ENCODE assay signal across 23 mouse cellular contexts in the genomic region with DNA sequence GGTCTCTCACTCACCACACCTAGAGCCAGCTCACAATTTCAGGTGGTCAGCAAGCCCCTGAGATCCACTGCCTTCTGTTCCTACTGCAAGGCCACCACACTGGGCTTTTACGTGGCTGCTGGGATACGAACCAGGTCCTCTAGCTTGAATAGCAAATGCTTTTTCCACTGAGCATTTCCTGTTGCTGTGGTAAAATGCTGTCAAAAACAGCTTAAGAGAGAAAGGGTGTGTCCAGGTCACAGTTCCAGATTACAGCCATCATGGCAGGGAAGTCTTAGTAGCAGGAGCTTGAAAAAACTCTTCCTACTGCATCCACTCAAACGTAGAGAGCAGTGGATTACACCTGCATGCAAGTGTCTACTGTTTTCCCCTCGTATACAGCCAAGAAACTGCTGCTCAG. TPM values are rescaled to one million over a fixed set of nuclear protein-coding genes. Genes with fewer than 3 reads are reported as not detected.
A peak's percentile ranks its signal among the peaks of the same experiment; 100 is the strongest.
DNase-seq lines count a peak whose midpoint lies in the region; ATAC-seq and TF ChIP-seq lines count a peak whose summit lies in the region.
"Had no signal": no experiment of that assay in that cellular context is flagged by ENCODE, and none has a peak within 500 bp of the region (broad histone marks: within the 10 kb centered on the region; RNA-seq: fewer than 3 reads in every experiment).

No protein-coding gene starts in this region.

- H3K9ac ChIP-seq in kidney, postnatal 0 days (ENCODE audit: low read depth, low read length) = no peak overlapping the region
- H3K9ac ChIP-seq in MEL (ENCODE audit: control insufficient read depth, low read depth, low read length, poor library complexity, severe bottlenecking) = no peak overlapping the region
- H3K9ac ChIP-seq in midbrain, embryonic 16.5 days (ENCODE audit: low read depth, low read length) = no peak overlapping the region
- H3K9ac ChIP-seq: embryonic facial prominence, embryonic 15.5 days; heart, embryonic 13.5 days; hindbrain, embryonic 12.5 days; intestine, embryonic 15.5 days had no signal

- no peak for TF ChIP-seq CTCF in kidney, postnatal 0 days (IDR thresholded peaks at IDR 0.05; ENCODE audit: low read depth)
- TF ChIP-seq CTCF in MEL (IDR thresholded peaks at IDR 0.05 in 2 of 3, conservative IDR thresholded peaks at IDR 0.05 in 1 of 3; ENCODE audit: control insufficient read depth in 1 of 3, insufficient read depth in 1 of 3, low read depth in 2 of 3, low read length in 3 of 3, poor library complexity in 1 of 3, severe bottlenecking in 1 of 3) = no peak

- H3K4me2 ChIP-seq in kidney, postnatal 0 days (ENCODE audit: low read length) = no peak overlapping the region
- no peak overlapping the region for H3K4me2 ChIP-seq in midbrain, embryonic 16.5 days (ENCODE audit: low read length)
- H3K4me2 ChIP-seq: embryonic facial prominence, embryonic 15.5 days; heart, embryonic 13.5 days; hindbrain, embryonic 12.5 days; intestine, embryonic 15.5 days had no signal

- ATAC-seq in kidney, postnatal 0 days (replicated peaks; ENCODE audit: low FRiP score, low read depth) = no peak
- peak; percentile 42 for ATAC-seq in inflammation-experienced regulatory T-cells, adult 6 months
- ATAC-seq in midbrain, embryonic 16.5 days = no peak
- ATAC-seq: forebrain, embryonic 16.5 days; hindbrain, embryonic 16.5 days; intestine, embryonic 15.5 days had no signal

- DNase-seq in kidney, postnatal 0 days (ENCODE audit: low spot score) = no peak
- DNase-seq in kidney, adult 9 months = no peak
- DNase-seq in MEL (ENCODE audit: low read depth, low spot score) = peak; percentile 20
- peak; percentile 10 for DNase-seq in splenic B cell, adult 2 months (ENCODE audit: low read depth, low spot score)
- no peak for DNase-seq in gastrocnemius, adult 8-10 months (ENCODE audit: low spot score in 2 of 2)
- no peak for DNase-seq in spleen, postnatal 14 days (ENCODE audit: low spot score in 2 of 2)
- DNase-seq: adrenal gland, adult 8-10 months; adrenal gland, postnatal 36 days; cerebellum, adult 2 months; cerebellum, postnatal 10 days; embryo, embryonic 11 days; gastrocnemius, postnatal 25 days; heart, postnatal 36 days had no signal

- peak overlapping the region; percentile 19; the same call in 1 of the 2 replicates for H3K27ac ChIP-seq in kidney, postnatal 0 days
- no peak overlapping the region for H3K27ac ChIP-seq in MEL (ENCODE audit: control insufficient read depth, low read depth, low read length)
- no peak overlapping the region for H3K27ac ChIP-seq in midbrain, embryonic 16.5 days (ENCODE audit: low read length)
- H3K27ac ChIP-seq: embryonic facial prominence, embryonic 15.5 days; forebrain, embryonic 10.5 days; heart, embryonic 13.5 days; hindbrain, embryonic 12.5 days; intestine, embryonic 15.5 days had no signal

- no peaks in the 10 kb centered on the region for H3K27me3 ChIP-seq in kidney, postnatal 0 days (ENCODE audit: insufficient read depth, low read length)
- no peaks in the 10 kb centered on the region for H3K27me3 ChIP-seq in MEL (ENCODE audit: control insufficient read depth in 1 of 2, insufficient read depth in 2 of 2, low read length in 2 of 2)
- H3K27me3 ChIP-seq in splenic B cell, adult 2 months (ENCODE audit: control insufficient read depth, insufficient read depth, low read length, poor library complexity, severe bottlenecking) = no peaks in the 10 kb centered on the region
- H3K27me3 ChIP-seq in midbrain, embryonic 16.5 days (ENCODE audit: control insufficient read depth, insufficient read depth, low read depth, low read length) = no peaks in the 10 kb centered on the region
- H3K27me3 ChIP-seq: embryonic facial prominence, embryonic 15.5 days; heart, embryonic 13.5 days; hindbrain, embryonic 12.5 days; intestine, embryonic 15.5 days had no signal

- H3K9me3 ChIP-seq in kidney, postnatal 0 days (replicated peaks; ENCODE audit: low read length) = no peaks in the 10 kb centered on the region
- no peaks in the 10 kb centered on the region for H3K9me3 ChIP-seq in MEL (replicated peaks; ENCODE audit: insufficient read depth, low read length)
- H3K9me3 ChIP-seq in midbrain, embryonic 16.5 days (replicated peaks; ENCODE audit: control insufficient read depth, low read length, poor library complexity, severe bottlenecking) = no peaks in the 10 kb centered on the region
- H3K9me3 ChIP-seq: embryonic facial prominence, embryonic 15.5 days; forebrain, embryonic 10.5 days; heart, embryonic 13.5 days; hindbrain, embryonic 12.5 days; intestine, embryonic 15.5 days had no signal

- no peaks in the 10 kb centered on the region for H3K36me3 ChIP-seq in kidney, postnatal 0 days (ENCODE audit: insufficient read depth, low read length)
- H3K36me3 ChIP-seq in MEL (ENCODE audit: control insufficient read depth in 1 of 2, insufficient read depth in 2 of 2, low read length in 2 of 2) = peaks cover 0 to 24% of the 10 kb centered on the region in 2 experiments; a peak in 2 of 4 replicates
- H3K36me3 ChIP-seq in splenic B cell, adult 2 months (ENCODE audit: control insufficient read depth, insufficient read depth, low read length, poor library complexity, severe bottlenecking) = 0 out of 2 replicates have a peak, but pooled peaks cover 3% of the 10 kb centered on the region
- no peaks in the 10 kb centered on the region for H3K36me3 ChIP-seq in midbrain, embryonic 16.5 days (ENCODE audit: control insufficient read depth, insufficient read depth, low read length)
- H3K36me3 ChIP-seq: embryonic facial prominence, embryonic 15.5 days; hindbrain, embryonic 12.5 days; intestine, embryonic 15.5 days had no signal

- 0 out of 2 replicates have a peak, but pooled peaks cover 3% of the 10 kb centered on the region for H3K4me1 ChIP-seq in kidney, postnatal 0 days (replicated peaks; ENCODE audit: insufficient read depth, low read length)
- H3K4me1 ChIP-seq in MEL (ENCODE audit: control insufficient read depth in 1 of 2, insufficient read depth in 2 of 2, low read length in 2 of 2) = peaks cover 2 to 10% of the 10 kb centered on the region in 2 experiments; a peak in 3 of 4 replicates
- peaks cover 22% of the 10 kb centered on the region for H3K4me1 ChIP-seq in midbrain, embryonic 16.5 days (ENCODE audit: control insufficient read depth, insufficient read depth, low read length)

- TF ChIP-seq POLR2A in MEL (IDR thresholded peaks at IDR 0.05; ENCODE audit: control insufficient read depth in 1 of 2, insufficient read depth in 1 of 2, low read depth in 1 of 2, low read length in 2 of 2, poor library complexity in 1 of 2) = no peak

- 80% methylated on average over 4 of the region's 4 CpGs for WGBS in kidney, postnatal 0 days
- 86% methylated on average over 4 of the region's 4 CpGs for WGBS in midbrain, embryonic 16.5 days

- H3K79me2 ChIP-seq in MEL (ENCODE audit: control insufficient read depth, insufficient read depth, low read length, poor library complexity) = peaks cover 26% of the 10 kb centered on the region

- TF ChIP-seq RAD21 in MEL (IDR thresholded peaks at IDR 0.05; ENCODE audit: low read depth, low read length) = no peak

- TF ChIP-seq EP300 in MEL (IDR thresholded peaks at IDR 0.05; ENCODE audit: low read depth in 1 of 2, low read length in 2 of 2) = no peak

- H3K4me3 ChIP-seq in kidney, postnatal 0 days (replicated peaks; ENCODE audit: low read depth, low read length) = no peak overlapping the region
- H3K4me3 ChIP-seq in MEL (ENCODE audit: control insufficient read depth in 1 of 2, insufficient read depth in 1 of 2, low read depth in 2 of 2, low read length in 2 of 2) = no peak overlapping the region
- H3K4me3 ChIP-seq in midbrain, embryonic 16.5 days (ENCODE audit: low read depth, low read length) = no peak overlapping the region
- H3K4me3 ChIP-seq: embryonic facial prominence, embryonic 15.5 days; erythroblast, embryonic 14.5 days; forebrain, embryonic 10.5 days; heart, embryonic 13.5 days; hindbrain, embryonic 12.5 days; intestine, embryonic 15.5 days had no signal

TF ChIP-seq in MEL, 35 proteins besides CTCF, POLR2A, EP300 and RAD21:
- no peak for TF ChIP-seq TCF12 (IDR thresholded peaks at IDR 0.05; ENCODE audit: low read depth, low read length)
- no peak for TF ChIP-seq ZC3H11A (IDR thresholded peaks at IDR 0.05; ENCODE audit: low read depth, low read length)
- no peak for TF ChIP-seq ZMIZ1 (IDR thresholded peaks at IDR 0.05; ENCODE audit: low read depth, low read length)
- TF ChIP-seq HCFC1 (IDR thresholded peaks at IDR 0.05; ENCODE audit: low read depth, low read length) = no peak
- no peak for TF ChIP-seq JUND (IDR thresholded peaks at IDR 0.05; ENCODE audit: low read depth, low read length)
- no peak for TF ChIP-seq KAT2A (conservative IDR thresholded peaks at IDR 0.05; ENCODE audit: low read depth, low read length)
- TF ChIP-seq GABPA (IDR thresholded peaks at IDR 0.05; ENCODE audit: low read depth, low read length) = no peak

RNA-seq across cellular contexts. Expression of gene Hmg20a, which starts 6.5 kb away (rescaled TPM):
- 36.2 and 39.1 TPM in 2 replicates for polyA plus RNA-seq in kidney, postnatal 0 days (2015; fragmentation: Nextera tagmentation; extraction: Ambion mirVana)
- 12.5 and 12.6 TPM in 2 replicates for total RNA-seq in MEL (2012; rRNA removed)
- polyA plus RNA-seq in MEL (2012; ENCODE audit: insufficient read depth in 1 of 2, insufficient read length in 2 of 2, low read depth in 1 of 2, low replicate concordance in 2 of 2, missing spikeins in 1 of 2) = 10 to 100 TPM in 1 of 2 experiments, not detected in 1; 23.6 TPM
- polyA plus RNA-seq in inflammation-experienced regulatory T-cells, adult 6 months (2017; shearing (Covaris generic)) = 10 to 100 TPM; 30.0 to 66.3 (median 62.4) TPM
- 10 to 100 TPM; 11.0 to 14.5 (median 11.1) TPM for total RNA-seq in gastrocnemius, adult 8-10 months (2022)
- polyA plus RNA-seq in midbrain, embryonic 16.5 days (2015; fragmentation: Nextera tagmentation; extraction: Ambion mirVana) = 95.7 and 96.7 TPM in 2 replicates

RNA-seq across cellular contexts. Expression of gene Peak1, which starts 7.0 kb away (rescaled TPM):
- 11.6 and 12.2 TPM in 2 replicates for polyA plus RNA-seq in kidney, postnatal 0 days (2015; fragmentation: Nextera tagmentation; extraction: Ambion mirVana)
- total RNA-seq in MEL (2012; rRNA removed) = 2.8 and 4.1 TPM in 2 replicates
- 10 to 100 TPM in 1 of 2 experiments, not detected in 1; 11.7 TPM for polyA plus RNA-seq in MEL (2012; ENCODE audit: insufficient read depth in 1 of 2, insufficient read length in 2 of 2, low read depth in 1 of 2, low replicate concordance in 2 of 2, missing spikeins in 1 of 2)
- polyA plus RNA-seq in inflammation-experienced regulatory T-cells, adult 6 months (2017; shearing (Covaris generic)) = 10 to 100 TPM; 18.5 to 26.2 (median 19.4) TPM
- total RNA-seq in gastrocnemius, adult 8-10 months (2022) = 10 to 100 TPM; 12.1 to 14.3 (median 13.2) TPM
- 2.2 and 3.3 TPM in 2 replicates for polyA plus RNA-seq in midbrain, embryonic 16.5 days (2015; fragmentation: Nextera tagmentation; extraction: Ambion mirVana)

Comparison
In these comparisons a context has a peak if more than half of its experiments do, and no peak if none do; other contexts are left out.
1. DNase-seq: peak in MEL (single experiment) and splenic B cell, adult 2 months (single experiment); none in kidney, postnatal 0 days (single experiment), kidney, adult 9 months (single experiment), gastrocnemius, adult 8-10 months (0 of 2) and spleen, postnatal 14 days (0 of 2).